Mouse (Mus musculus) hindlimb bud, embryonic 11.5 days (tissue): Measurements from ENCODE around the gene Dhx38.

Experiments used
- DNase-seq: peaks from one replicate; pipeline ENCODE4 v3.0.0-alpha.2; 2012; ENCODE audit warnings: low read depth, low spot score; ENCODE audit errors: extremely low spot score

Dhx38 gene

GRCm38 (mm10) chr8:109565498-109566333 lies at the start of gene Dhx38, which contains the start of gene Txnl4b:
Gene Dhx38, minus strand, starts transcription at chr8:109565861.
Gene Txnl4b, plus strand, starts transcription at chr8:109565892.
- DNase-seq = peak; percentile 97

DNA sequence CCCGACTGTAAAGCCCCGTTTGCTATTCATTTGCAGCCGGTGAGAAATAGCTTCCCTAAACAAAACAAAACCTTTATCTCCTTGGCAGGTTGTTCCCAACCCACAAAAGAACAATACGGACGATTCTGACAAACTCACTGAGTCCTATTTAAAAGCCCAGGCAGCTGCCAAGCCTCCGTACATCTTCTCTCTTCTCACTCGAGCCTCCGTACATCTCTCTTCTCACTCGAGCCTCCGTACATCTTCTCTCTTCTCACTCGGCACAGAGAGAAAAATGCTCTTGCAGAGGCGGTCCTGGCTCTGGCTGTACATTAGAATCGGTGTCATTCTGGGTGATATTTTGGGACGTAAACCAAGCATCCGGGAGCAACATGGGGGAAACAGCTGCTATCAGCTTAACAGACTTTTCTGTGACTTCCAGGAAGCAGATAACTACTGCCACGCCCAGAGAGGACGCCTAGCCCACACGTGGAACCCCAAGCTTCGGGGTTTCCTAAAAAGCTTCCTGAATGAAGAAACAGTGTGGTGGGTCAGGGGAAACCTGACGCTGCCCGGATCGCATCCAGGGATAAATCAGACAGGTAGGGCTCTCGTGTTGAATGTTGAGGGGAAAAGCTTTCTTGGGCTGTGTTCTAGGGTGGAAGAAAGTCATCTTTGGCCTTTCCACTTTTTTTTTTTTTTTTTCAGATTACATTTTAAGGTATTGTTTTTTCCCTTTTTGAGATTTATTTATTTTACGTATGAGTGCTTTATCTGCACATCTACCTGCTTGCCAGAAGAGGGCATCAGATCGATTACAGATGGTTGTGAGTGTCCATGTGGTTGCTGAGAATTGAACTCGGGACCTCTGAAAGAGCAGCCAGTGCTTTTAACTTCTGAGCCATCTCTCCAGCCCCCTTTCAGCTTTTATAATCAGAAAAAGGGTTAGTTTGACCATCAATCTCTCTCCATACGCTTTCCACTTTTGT lies 48.9 kb upstream of the Dhx38 start, which contains the start of gene Pkd1l3:
TSS of gene Pkd1l3 (plus strand) at position 275 of the 968 bp plus-strand sequence.
- DNase-seq = no peak

DNA sequence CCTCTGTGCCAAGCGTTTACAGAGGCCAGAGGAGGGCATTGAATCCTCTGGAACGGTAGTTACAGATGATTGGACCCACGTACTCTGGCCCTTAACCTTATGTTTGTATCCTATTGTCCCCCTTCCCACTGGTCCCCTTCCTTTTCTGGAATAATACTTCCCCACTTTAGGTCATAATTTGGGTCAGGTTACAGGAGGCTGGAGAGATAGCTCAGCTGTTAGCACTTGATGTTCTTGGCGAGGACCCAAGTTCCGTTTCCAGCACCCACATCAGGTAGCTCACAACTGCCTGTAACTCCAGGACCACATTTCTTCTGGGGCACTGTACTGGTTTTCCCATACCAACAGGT lies 43.5 kb upstream of the Dhx38 start:
- DNase-seq = no peak

DNA sequence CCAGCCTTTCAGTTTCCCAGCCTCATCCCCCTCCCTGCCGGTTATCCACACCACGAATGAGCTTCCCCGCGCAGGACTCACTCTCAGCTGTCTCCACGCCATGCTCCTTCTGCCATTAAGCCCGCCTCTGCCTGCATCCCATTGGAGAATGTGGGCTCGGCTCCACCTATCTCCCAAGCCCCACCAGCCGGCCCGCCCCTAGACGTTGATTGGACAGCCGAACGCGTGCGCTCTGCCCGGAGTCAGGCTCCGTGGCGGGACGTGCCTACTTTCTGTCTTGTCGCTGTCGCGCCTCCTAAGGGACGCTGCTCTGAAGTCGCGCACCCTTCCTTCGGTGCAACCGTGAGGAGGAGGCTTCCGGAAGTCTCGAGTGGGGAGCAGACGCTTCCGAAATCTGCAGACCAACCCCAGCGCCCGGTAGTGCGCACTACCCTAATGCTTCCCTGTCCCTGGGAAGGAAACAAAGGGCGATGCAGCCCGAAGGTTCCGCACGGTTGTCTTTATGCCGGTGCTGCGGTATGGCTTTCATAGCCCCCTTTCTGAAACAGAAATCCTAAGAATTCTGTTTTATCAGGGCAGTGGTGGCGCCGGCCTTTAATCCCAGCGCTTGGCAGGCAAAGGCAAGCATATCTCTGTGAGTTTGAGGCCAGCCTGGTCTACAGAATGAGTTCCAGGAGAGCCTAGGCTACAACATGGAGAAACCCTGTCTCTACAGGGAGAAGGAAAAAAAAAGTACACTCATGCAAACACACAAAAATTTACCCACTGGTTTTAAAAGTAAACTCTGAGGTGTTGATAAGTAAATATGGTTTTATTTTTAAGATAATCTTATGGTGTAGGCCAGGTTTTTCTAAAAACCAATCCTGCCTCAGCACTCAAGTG lies 42.9 kb upstream of the Dhx38 start, which contains the start of gene Dhodh:
TSS of gene Dhodh (minus strand) at position 403 of the 882 bp plus-strand sequence.
- peak; percentile 73 for DNase-seq

DNA sequence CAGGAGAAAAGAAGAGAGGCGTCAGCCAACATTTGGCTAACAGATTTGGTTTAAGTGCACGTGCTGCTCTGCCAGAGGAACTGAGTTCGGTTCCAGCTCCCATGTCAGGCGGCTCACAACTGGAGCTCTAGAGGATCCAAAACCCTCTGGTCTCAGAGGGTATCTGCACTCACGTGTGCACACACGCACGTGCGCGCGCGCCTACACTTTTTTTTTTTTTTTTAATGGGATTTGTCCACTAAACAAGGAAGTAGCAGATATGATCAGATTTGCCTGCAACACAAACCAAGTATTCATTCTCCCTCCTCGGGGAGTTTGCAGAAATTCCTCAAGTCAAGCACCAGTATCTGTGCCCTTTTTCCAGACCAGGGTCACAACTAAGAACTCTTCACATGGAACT lies 42.0 kb upstream of the Dhx38 start:
- DNase-seq = no peak

DNA sequence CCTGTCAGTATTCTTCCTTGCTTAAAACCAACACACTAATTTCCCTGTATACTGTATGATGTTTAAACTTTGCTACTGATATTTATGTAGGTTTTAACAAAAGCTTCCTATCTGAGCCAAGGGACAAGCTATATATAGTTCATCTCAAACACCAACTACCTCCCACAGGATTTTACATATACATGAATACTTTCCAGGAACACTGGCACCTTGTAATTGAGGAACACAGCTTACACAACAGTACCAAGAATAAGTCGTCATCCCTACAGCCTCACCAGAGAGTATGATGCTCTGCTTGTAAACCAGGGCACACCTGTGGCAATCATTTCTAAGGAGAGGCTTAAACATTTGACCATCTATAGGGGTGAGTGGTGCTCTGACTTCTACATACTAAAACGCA lies 41.1 kb upstream of the Dhx38 start:
- DNase-seq = no peak

DNA sequence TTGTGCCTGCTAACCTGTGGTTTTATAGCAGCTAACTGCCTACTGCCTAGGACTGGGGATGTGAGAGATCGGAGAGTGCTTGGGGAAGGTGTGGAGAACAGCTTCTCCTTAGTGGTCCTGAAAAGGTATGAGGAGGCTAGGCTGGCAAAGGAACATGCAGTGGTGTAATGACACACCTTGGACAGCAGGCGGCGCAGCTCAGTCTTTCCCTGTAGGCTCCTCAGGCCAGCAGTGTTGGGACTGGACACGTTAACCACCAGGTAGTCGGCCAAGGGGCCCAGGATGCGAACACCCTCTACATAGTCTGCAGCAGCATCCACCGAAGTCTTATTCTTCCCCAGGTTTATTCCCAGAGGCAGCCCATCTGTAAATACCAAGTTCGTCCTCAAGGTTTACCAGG lies 30.2 kb upstream of the Dhx38 start:
- no peak for DNase-seq

DNA sequence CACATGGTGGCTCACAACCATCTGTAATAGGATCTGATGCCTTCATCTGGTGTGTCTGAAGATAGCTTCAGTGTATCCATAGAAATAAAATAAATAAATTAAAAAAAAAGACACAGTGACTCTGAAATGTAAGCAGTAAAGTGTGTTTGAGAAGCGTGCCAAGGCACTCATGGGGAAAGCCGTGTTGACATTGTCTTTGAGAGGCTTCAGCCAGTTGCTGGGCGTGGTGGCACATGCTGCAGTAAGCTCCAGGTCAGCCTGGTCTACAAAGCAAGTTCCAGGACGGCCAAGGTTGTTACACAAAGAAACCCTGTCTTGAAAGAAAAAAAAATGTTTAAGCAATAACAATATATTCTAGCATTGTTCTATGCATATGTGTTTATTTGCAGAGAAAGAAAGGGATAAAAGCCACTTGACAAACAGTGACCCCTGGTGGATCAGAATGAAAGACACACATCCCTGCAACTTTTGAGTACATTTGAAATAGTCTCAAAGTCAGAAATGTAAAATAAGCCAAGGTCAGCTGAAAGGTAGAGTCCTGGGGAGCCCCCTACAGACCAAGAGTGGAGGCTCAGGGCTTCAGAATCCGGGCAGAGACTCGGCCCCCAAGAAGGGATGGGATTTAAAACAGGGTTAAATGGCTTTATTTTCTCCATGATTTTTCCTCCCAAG lies 27.6 kb upstream of the Dhx38 start:
- no peak for DNase-seq

DNA sequence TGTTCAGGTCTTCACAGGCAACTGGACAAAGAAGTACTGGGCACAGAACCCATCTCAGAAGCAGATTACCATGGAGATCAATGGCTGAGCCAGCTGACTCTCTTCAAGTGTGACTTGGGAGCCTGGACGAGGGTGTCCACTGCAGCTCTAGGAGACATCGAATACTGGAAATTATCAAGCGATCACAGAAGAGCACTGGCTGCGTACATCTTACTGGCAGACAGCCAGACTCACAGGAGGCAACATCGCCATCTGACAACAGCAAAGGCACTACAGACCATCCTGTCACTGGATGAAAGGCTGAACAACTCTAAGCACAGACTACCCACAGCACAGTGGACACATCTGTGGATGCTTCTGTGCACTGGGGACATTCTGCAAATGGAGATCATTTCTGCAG lies 26.5 kb upstream of the Dhx38 start:
- DNase-seq = no peak

DNA sequence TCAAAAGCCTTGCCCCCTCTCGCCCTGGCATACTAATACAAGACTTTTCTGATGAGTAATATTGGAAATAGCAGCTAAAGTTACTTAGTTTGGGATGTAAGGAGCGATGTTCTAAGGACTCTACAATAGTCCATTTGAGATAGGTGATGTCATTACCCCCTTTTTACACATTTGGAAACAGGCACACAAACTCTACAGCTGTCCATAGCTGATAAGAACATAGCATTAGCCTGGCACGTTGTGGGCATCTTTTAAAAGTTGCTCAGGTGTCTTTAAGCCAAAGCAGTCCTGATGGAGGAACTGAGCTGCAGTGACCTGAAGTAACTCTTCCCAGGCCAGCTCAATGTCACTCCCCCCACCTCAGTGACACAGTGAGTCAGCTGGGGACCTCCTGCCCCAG lies 25.7 kb upstream of the Dhx38 start:
- DNase-seq = no peak

DNA sequence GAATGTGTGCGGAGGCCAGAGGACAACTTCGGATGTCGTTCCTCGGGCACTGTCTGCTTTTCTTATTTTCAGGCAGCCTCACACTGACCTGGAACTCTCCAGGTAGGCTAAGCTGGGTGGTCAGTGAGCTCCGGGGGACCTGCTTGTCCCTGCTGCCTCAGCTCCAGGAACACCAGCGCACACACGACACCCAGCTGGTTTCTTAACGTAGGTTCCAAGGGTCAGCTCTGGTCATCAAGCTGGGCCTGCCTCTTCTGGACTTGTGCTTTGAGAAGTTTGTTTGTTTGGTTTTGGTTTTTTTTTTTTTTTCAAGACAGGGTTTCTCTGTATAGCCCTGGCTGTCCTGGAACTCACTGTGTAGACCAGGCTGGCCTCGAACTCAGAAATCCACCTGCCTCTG lies 25.2 kb upstream of the Dhx38 start:
- DNase-seq = no peak

DNA sequence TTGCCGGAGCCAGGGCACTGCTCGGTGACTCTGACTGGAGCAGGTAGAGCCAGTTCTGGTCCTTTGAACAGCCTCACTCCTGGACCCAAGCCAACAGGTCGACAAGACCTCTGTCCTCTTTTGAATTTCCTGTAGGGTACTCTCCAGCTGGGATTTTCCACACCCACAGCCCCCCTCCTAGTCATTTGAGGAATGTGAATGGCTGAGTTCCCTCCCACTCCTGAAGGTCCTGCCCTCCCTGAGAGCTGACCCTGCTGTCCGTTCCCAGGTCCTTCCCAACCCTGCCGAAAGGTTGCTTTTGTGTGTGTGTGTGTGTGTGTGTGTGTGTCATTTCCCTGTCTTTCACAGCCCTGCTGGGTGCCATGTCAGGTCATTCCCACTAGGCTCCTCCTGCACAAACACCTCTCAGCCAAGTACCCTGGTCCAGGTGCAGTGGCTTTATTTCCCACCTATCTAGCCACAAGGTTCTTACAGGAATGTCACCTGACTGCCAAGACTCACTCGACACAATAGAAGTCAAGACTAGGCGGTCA lies 21.4 kb upstream of the Dhx38 start:
- DNase-seq = no peak

DNA sequence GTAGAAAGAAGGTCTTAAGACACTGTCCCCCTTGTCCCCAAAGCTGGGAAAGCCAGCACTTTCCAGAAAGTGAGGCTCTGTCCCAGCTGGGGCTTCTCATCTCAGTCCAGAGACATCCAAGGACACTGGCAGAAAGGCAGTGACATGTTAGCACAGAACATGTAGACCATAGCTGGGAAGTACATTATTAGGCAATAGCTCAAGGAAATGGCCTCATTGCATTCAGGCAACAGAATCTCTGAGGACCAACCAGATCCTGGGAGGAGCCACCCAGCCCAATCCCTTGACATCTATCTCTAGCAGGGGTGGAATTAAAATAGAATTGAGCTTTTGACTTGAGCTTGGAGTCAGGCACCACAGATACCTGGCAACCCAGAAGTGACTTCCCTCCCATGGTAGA lies 20.0 kb upstream of the Dhx38 start:
- no peak for DNase-seq

GRCm38 (mm10) chr8:109584830-109585229 lies 19.2 kb upstream of the Dhx38 start:
- DNase-seq = no peak

DNA sequence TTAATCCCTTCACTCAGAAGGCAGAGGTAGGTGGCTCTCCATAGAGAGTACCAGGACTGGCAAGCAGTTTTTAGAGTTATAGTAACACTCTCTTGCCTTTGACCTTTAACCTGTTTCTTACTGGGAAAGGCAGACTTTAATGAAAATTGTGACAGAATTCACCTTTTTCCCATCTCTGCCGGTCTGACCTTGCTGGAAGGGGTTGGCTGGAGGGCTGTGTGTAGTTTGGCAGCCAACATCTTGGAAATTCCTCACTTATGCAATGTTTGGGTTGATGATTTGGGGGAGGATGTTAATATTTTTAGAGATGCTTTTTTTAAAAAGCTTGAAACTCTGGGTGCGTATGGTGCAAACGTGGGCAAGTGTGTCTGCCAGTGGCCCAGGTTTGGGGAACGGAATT lies 18.6 kb upstream of the Dhx38 start:
- no peak for DNase-seq

GRCm38 (mm10) chr8:109578900-109579301 lies 13.2 kb upstream of the Dhx38 start, which contains the start of gene Hp:
Gene Hp, minus strand, starts transcription at chr8:109579172.
- no peak for DNase-seq

GRCm38 (mm10) chr8:109576311-109576710 lies 10.7 kb upstream of the Dhx38 start:
- no peak for DNase-seq

DNA sequence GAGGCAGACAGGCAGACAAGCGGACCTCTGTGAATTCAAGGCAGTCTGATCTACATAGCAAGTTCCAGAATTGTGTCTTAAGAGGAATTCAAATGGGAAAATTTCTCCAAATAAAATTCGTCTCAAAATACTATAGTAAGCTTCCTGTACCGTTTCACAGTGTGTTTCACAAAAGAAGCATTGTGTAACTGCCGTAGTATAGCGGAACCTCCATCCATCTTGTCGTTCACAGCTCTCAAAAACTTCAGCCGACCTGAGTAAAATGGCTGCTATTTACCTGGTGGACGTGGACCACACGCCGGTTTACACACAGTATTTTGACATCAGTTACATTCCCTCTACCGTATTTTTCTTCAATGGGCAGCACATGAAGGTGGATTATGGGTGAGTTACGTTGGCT lies 5.5 kb upstream of the Dhx38 start:
- no peak for DNase-seq

GRCm38 (mm10) chr8:109564766-109565165 lies 895 bp downstream of the Dhx38 start:
- DNase-seq = no peak

GRCm38 (mm10) chr8:109563881-109564280 lies 1.8 kb downstream of the Dhx38 start:
- DNase-seq = no peak
